Mouse (Mus musculus): ENCODE results near the gene Msx2.
A peak's percentile ranks its signal among the peaks of the same experiment; 100 is the strongest.

The Msx2 gene

DNA sequence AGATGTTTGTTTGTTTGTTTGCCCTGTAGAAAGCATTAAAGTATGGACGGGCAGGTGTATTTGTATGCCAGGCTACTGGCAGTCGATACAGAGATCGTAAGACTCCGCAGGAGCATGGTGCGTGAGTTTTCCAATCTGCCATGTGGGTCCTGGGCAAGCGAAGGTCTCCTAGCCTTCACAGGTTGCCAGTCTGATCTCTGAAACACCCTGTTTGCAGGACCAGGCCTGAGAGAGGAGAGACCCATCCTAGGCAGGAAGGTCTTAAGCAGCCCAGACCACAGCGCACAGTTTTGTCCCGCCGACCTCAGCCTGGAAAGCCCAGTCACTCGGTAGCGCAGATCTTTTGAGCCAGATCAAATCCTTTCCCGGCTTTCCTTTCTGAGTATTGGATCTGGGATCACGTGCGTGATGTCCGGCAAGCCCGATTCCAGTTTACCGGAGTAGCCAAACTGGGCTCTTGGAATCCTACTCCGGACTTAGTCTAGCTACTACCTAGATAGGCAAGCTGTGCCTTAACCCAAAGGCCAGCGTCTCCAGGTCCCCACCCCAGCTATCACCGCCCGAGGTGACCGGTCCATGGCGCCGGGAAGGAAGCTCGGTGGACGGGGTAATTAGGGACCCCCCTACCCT, 7.6 kb downstream of the Msx2 start:
- no peak for DNase-seq (ENCODE audit: low spot score in 2 of 2)

DNA sequence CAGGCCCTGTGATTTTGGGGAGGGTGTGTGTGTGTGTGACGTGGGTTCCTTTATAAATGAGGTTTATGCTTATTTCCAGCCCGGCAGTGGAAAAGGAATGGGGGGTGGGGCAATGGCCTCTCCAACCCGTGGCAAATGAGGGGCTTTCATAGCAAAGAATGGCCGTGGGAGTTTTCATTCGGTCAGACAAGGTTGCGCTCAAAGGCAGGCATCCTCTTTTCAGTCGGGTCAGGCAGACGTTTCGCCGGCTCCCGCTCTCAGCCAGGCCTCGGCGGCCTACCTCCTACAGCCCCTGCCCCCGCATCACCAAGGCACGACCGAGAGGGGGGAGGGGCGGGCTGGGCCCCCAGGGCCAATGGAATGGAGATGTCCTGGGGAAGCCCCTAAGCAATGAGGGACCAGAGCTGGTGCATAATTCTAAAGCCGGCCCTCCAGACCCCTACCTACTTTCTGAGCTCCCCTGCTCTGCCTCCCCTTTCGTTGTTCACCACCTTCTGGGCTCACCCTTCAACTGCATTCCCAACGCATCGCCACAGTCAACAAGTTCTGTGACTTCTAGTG, 8.4 kb downstream of the Msx2 start:
- DNase-seq (ENCODE audit: low spot score in 2 of 2), result no peak

DNA sequence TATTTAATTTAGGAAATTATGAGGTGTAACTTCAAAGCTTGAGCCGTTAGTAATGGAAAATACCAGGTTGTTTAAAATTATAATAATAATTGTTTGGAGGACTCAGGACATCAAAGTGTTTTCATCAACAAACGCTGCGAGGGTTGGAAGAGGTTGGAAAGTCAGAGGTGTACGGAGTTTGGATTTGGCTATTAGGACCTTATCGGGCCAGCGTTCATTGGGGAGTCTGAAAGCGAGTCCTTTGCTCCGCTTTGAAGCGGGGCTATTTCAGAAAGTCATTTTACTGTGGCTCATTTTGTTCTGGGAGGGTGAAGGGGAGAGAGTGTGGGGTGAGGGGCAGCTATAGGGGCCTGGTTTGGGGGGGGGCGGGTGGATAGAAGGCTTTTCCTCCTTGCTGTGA, 8.9 kb downstream of the Msx2 start:
- DNase-seq (ENCODE audit: low spot score in 2 of 2), result no peak

DNA sequence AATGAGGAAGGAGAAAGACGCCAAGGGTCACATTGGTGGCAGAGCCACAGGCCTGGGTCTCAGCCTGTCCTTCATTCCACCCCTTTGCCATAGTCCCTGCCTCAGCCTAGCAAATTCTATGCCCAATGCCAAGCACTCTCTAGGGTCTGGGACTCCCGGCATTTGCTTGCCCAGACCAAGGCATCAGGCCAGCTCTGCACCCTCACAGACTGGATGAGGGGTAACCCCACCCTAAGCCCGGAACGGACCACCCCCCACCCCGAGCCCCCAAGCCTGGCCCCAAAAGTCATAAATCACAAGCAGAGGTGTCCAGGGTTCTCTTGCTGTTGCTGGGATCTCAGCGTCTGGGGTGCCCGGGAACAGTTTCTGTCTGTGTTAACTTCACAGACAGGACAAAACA, 9.8 kb downstream of the Msx2 start:
- DNase-seq (ENCODE audit: low spot score in 2 of 2), result no peak

DNA sequence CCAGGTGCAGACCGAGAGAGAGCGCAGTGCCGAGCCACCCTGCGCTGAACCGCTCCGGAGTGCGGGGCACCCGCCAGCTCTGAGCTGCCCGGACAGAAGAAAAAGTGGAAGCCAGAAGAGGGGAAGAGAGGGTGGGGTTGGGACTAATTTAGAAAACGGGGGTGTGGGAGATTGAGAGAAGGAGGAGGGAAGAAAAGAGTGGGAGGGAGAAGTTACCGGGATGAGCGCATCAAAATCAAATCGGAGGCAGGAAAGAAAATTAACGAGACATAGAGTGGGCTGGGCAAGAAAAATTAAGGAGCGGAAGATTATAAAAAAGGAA, 10.3 kb downstream of the Msx2 start:
- no peak for DNase-seq (ENCODE audit: low spot score in 2 of 2)

DNA sequence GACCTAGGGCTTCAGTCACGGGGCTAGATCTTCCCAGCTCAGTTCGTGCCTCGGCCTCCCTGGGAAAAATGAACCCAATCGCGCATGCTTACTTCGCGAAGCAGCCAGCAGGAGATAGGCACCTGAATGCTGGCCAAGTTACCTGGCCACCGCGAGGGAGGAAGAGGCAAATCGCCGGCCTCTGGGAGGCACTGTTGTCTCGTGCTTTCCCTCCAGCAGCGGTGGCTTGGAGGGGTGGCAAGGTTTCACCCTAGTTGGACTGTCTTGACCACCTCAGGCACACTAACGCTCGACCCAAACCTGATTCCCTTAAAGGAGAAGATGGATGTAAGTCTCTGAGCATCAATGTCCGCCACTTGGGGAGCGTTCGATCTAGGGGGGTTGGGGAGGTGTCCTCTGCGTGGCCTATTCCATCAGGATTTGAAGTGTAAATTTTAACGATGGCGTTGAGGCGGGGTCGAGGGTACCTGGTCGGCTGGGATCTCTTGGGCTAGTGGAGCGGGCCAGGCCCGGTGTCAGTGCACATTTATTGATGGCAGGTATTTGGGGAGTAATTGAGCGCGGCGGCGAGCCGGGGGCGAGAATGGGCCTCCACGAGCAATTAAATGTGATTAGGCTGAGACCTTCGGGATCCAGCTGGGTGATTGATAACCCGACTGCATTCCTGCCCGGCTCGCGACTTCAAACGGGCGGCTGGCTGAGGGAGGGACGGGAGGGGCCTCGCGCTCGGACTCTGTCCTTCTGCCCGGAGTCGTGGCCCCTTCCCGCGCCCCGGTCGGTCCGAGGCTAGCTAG, 10.8 kb downstream of the Msx2 start:
- no peak for DNase-seq (ENCODE audit: low spot score in 2 of 2)

DNA sequence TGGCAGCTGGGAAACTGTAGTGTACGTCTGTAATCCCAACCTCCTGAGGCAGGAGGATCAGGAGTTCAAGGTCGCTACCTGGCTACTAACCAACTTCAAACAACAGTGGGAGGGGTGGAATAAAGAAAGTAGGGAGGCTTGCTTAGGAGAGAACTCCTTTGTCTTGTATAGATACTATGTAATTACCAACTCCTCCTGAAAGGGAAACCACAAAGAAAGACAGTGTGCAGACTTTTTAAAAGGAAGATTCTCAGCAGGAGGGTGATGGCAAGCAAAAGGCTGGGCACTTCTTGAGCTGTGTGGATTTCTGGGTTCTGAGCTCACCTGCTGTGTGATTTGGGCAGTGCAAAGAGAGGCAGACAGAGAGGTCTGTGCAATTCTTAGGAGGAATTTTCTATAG, 11.5 kb downstream of the Msx2 start:
- DNase-seq (ENCODE audit: low spot score in 2 of 2), result no peak

DNA sequence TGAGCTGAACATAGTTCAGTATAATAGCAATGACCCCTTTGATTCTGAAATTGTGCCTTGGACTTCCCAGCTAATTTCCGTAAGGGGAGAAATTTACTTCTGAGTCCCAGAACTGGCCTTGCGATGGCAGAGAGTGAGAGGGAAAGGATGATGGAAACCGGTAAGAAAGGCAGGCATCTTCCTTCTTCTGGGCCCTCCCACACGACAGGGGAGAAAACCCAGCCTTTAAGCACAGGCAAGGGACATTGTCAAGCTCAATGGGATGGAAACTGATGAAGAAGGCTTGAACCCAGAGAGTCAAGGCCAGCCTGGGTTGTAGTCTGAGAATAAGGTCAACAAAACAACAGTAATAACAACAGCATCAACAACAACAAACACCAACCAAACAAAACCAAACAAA, 14.1 kb downstream of the Msx2 start:
- DNase-seq (ENCODE audit: low spot score in 2 of 2), result no peak

DNA sequence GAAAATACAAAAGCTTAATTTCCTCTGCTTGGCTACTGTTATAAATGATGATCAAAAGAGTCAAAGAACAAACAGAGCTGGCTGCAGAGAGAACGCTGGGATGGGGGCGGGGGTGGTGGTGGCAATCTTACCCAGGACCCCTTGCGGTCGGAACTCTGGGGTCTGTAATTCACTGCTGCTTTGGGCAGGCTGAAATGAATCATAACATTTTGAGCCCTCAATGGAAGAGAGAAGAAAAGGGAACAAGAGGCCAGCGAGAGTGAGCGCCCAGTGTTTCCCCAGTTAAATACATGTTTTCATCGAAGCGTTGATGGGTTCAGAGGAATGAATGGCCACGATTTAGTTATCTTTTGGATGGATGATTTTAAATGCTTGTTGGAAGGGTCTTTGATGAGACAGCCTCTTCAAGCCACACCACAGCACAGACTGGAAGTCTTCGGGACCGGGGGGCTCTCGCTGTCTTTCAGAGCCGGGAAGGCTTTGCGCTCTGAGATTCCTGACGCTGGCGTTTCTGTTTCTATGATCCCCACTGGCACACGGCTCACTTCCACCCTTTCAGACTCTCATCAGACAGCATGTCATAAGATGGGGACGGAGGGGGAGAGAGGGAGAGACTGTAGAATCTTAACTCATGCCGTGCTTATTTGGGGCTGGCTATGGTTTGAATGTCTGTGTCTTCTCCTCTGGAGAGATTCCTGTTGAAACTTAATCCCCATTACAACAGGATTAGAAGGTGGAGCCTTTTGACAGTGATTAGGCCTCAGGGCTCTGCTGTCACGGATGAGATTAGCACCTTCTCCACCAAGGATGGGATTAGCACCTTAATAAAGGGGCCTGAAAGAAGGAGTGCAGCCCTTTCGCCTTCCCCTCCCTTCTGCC, 17.8 kb downstream of the Msx2 start:
- no peak for DNase-seq (ENCODE audit: low spot score in 2 of 2)

DNA sequence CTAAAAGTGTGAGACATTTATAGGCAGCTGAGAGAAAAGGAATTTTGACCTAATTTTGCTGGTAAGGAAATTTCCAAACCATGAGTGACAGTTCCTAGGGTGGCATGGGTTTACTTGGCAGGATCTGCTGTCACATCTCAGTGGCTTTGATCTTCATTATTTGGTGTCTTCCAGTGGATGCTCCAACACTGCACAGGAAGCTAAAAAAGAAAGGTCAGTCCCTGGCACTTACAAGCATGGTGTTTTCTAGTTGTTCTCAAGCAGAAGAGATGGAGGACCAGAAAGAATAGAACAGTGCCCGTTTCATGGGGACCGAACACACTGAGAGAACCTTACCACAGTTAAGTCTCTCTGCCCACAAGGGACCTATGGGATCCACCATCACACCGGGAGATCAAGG, 18.9 kb downstream of the Msx2 start:
- no peak for DNase-seq (ENCODE audit: low spot score in 2 of 2)

DNA sequence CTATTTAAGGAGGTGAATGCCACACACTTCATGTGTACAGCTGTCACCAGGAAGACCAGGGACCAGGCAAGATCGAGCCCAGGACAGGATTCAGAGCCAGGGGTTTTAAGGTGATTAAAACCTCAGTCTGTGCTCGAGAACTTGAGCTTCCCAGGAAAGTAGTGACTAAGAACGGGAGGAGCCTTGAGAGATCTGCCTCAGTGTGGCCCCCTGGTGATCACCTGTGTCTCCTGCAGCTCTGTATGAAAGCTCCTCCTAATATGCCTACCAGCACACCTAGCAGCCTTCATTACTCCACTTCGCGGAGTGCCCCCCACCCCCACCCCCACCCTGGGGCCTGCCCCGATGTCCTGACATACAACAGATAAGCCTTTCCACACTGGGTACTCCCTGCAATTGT, 25.3 kb downstream of the Msx2 start:
- DNase-seq (ENCODE audit: low spot score in 2 of 2), result no peak

DNA sequence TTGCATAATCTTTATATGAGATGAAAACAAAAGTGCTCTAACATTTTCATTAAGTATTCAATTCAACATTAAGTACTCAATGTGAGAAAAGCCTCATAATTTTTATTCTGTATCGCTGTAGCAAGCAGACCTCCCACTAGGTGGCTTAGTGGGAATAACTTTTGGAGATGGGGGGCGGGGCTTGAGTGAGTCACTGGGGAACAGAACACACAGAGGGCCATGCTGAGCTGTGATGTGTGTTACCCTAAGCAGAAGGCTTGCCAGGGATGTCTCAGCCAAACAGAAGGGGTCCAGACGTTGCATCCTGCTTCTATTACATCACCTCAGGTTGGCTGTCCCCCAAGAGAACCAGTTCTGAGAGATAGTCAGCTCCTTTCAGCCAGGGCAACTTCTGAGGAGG, 29.3 kb downstream of the Msx2 start:
- DNase-seq (ENCODE audit: low spot score in 2 of 2), result no peak

DNA sequence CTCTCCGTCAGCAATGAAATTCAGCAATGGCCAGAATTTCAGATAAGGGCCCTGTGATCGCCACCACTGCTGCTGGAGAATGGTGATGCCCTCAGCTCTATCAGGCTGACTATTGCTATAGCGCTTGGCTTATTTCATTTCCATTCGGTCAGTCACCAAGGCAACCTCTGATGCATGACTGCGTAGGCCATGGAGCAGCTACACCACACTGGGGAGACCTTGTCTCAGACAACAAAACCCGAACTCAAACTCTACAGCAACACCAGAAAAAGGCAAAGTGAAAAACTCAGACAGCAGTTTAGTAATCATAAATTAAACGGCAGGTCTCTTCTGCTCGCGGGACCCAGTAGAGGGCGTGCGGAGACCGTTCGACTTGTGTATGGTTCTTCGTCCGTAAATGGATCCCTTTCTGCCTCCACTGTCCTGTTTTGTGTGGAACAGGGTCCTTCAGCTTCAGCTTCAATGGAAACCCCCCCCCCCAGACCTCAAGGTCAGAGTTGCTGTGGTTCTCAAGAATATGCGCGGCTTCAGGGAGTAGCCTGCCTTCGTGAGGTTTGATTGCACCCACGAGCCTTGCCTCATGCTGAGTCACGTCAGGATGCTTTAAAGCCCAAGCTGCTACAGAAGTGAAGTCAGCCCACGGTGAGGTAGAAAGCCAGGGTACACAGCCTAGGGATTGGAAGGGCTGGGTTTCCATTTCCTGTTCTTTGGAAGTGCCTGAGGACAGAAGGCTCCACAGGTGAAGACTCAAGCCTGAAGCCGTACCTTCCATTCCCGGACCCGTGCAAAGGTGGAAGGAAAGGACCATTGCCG, 30.5 kb downstream of the Msx2 start:
- DNase-seq (ENCODE audit: low spot score in 2 of 2), result no peak

DNA sequence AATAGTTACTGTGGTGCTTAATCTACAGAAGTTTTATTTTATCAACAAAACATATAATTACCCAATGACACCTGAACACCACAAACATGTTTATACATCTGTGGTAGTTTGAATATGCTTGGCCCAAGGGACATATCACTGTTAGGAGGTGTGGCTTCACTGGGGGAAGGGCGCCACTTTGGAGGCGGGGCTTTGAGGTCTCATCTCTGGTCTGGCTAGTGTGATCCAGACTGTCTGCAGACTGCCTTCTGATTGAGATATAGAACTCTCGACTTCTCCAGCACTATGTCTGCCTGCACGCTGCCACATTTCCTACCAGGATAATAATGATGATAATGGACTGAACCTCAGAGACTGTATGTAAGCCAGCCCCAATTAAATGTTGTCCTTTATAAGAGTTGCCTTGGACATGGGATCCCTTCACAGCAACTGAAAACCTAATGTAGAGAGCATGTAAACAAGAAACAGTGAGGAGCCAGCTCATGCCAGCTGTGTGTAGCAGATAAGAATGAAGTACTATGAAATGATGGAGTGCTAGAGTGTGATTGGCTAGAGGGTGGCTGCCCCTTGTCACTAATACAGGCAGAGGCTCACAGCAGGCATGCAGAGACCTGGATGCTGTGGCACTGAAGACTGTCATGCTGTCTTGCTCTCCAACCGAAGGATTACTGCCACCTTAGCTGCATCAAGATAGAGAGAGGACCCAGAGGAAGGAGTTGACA, 31.4 kb downstream of the Msx2 start:
- no peak for DNase-seq (ENCODE audit: low spot score in 2 of 2)

DNA sequence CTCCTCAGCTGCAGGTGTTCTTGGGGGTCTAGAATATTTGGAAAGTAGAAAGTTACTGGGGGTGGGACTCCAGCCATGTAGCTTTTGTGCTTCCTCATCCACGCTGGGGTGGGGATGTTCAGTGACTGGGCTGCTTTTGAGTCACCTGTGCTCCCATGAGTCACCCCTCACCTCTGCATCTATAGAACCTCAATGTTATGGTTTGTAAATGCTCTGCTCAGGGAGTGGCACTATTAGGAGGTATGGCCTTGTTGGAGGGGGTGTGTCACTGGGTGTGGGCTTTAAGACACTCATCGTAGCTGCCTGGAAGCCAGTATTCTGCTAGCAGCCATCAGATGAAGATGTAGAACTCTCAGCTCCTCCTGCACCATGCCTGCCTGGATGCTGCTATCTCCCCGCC, 32.9 kb downstream of the Msx2 start:
- no peak for DNase-seq (ENCODE audit: low spot score in 2 of 2)

DNA sequence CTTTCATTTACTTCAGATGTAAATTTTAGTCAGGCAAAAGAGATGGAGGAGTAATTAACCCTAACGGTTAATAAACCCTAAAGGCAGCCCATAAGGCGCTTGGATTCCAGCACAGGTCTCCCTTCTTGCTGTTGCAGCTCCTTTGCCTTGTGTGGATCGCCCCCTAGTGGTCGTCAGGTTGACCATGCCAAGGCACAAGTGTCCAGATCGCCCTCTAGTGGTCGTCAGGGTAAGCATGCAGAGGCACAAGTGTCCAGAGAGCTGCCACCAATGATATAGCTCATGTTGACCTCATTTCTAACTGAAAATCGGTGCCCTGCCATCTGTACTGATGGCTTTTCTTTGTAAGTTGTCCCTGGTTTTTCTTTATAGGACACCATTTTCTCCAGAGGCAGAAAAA, 46.4 kb downstream of the Msx2 start:
- peak; percentile 73 to 82 for DNase-seq (ENCODE audit: low spot score in 2 of 2)

DNA sequence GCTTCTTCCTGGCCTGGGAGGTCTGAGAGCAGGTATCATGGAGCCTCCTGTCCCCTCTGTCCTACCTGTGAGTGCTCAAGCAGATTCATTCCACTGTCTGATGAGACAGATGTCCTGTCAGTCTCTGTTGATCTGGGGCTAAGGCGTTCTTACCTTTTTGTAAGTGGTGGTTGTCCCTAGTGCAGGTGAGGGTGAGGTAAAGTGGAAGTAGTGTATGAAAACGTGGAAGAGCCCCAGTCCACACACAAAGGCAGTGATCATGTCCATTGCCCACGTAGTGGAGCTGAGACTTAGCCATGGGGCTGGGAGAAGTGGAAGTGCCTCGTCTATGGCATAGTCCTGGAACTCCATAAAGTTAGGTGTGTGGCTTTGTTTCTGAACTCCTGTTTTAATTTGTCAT, 51.7 kb downstream of the Msx2 start:
- DNase-seq (ENCODE audit: low spot score in 2 of 2), result no peak

DNA sequence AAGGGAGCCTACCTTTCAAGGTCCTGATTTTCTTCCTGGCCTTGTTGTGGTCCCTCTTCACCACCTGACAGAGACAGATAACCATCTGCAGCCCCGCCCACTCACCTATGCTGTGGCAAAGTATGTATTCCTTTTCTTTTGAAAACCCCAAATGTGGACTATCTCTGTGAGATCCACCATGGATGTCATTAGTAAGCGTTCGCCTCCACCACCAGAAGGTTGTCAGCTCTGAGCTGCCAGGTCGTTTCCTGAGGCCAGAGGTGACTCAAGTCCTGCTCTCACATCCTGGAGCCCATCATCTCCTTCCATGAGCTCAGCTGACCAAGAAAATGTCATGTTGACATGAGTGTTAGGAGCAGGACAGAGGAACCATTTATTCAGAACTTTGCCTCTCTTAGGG, 52.1 kb downstream of the Msx2 start:
- DNase-seq (ENCODE audit: low spot score in 2 of 2), result no peak

DNA sequence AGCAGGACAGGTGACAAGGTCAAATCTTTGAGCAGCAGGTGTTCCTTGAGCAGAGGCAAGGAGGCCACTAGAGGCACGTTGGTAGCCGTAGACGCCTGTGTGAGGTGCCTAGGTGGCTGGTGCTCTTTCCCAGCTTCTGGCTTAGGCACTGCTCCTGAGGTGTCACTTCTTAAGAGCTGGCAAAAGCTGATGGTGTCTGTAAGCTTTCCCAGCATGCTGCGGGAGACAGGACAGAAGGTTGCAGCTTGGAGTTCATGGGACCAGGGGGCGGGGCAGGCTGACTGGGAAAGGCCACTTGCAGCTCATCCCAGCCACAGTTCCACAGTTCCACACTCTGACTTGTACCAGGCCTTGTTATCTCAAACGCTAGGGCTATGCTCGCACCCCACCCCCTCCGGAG, 53.2 kb downstream of the Msx2 start:
- no peak for DNase-seq (ENCODE audit: low spot score in 2 of 2)

DNA sequence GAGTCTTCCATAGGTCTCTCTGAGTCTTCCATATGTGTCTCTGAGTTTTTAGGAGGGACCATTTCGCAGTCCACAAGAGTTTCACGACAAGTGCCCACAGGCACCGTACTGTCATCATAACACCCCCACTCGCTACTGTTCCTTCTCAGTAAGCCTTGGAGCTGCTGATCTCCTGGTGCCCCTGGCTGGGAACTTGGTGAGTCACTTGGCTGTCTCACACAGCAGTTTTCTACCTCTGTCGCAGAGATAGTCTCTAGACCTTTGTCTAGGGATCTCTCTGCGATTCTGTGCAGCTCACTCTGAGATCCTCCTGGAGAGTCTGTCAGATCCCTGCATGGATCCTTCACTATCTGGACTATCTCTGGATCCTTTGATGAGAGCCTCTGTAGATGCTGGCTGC, 55.2 kb downstream of the Msx2 start:
- DNase-seq (ENCODE audit: low spot score in 2 of 2), result no peak

Data from natural killer cell, adult 2 months (primary cell).